Mouse (Mus musculus): ENCODE measurements around the gene Afap1l2. TPM values are rescaled to one million over a fixed set of nuclear protein-coding genes. Genes with fewer than 3 reads are reported as not detected.

Afap1l2 gene
- total RNA-seq (2015; ENCODE audit: low replicate concordance) (5.2 TPM in 1 of 2 replicates, not detected in the other), total RNA-seq (2017; ENCODE audit: low replicate concordance) (0.34 TPM in 1 of 2 replicates, not detected in the other)

- ATAC-seq (replicated peaks; ENCODE audit: low FRiP score, poor library complexity, severe bottlenecking), result no peak
Measured at GRCm38 (mm10) chr19:57007781-57008710, at the start of gene Afap1l2. TSS of gene Afap1l2 (minus strand) at chr19:57008228.

- ATAC-seq (replicated peaks; ENCODE audit: low FRiP score, poor library complexity, severe bottlenecking), result no peak
Measured at GRCm38 (mm10) chr19:57057568-57057967, 49.5 kb upstream of the Afap1l2 start.

- no peak for ATAC-seq (replicated peaks; ENCODE audit: low FRiP score, poor library complexity, severe bottlenecking)
Measured at GRCm38 (mm10) chr19:57055215-57056120, 47.4 kb upstream of the Afap1l2 start.

- ATAC-seq (replicated peaks; ENCODE audit: low FRiP score, poor library complexity, severe bottlenecking), result no peak
Measured at GRCm38 (mm10) chr19:57052959-57053358, 44.9 kb upstream of the Afap1l2 start.

- no peak for ATAC-seq (replicated peaks; ENCODE audit: low FRiP score, poor library complexity, severe bottlenecking)
Measured at GRCm38 (mm10) chr19:57052016-57052415, 44.0 kb upstream of the Afap1l2 start.

GRCm38 (mm10) chr19:57049592-57050090 lies 41.6 kb upstream of the Afap1l2 start:
- no peak for ATAC-seq (replicated peaks; ENCODE audit: low FRiP score, poor library complexity, severe bottlenecking)

GRCm38 (mm10) chr19:57047671-57048320 lies 39.8 kb upstream of the Afap1l2 start:
- no peak for ATAC-seq (replicated peaks; ENCODE audit: low FRiP score, poor library complexity, severe bottlenecking)

- no peak for ATAC-seq (replicated peaks; ENCODE audit: low FRiP score, poor library complexity, severe bottlenecking)
Measured at GRCm38 (mm10) chr19:57039258-57039657, 31.2 kb upstream of the Afap1l2 start.

- no peak for ATAC-seq (replicated peaks; ENCODE audit: low FRiP score, poor library complexity, severe bottlenecking)
Measured at GRCm38 (mm10) chr19:57036860-57037259, 28.8 kb upstream of the Afap1l2 start.

- ATAC-seq (replicated peaks; ENCODE audit: low FRiP score, poor library complexity, severe bottlenecking), result no peak
Measured at GRCm38 (mm10) chr19:57031582-57031981, 23.6 kb upstream of the Afap1l2 start.

- ATAC-seq (replicated peaks; ENCODE audit: low FRiP score, poor library complexity, severe bottlenecking), result no peak
Measured at GRCm38 (mm10) chr19:57029461-57029860, 21.4 kb upstream of the Afap1l2 start.

GRCm38 (mm10) chr19:57028327-57029179 lies 20.5 kb upstream of the Afap1l2 start:
- no peak for ATAC-seq (replicated peaks; ENCODE audit: low FRiP score, poor library complexity, severe bottlenecking)

- ATAC-seq (replicated peaks; ENCODE audit: low FRiP score, poor library complexity, severe bottlenecking), result no peak
Measured at GRCm38 (mm10) chr19:57026501-57026900, 18.5 kb upstream of the Afap1l2 start.

- no peak for ATAC-seq (replicated peaks; ENCODE audit: low FRiP score, poor library complexity, severe bottlenecking)
Measured at GRCm38 (mm10) chr19:57017785-57018179, 9.8 kb upstream of the Afap1l2 start.

GRCm38 (mm10) chr19:57016995-57017784 lies 9.2 kb upstream of the Afap1l2 start:
- no peak for ATAC-seq (replicated peaks; ENCODE audit: low FRiP score, poor library complexity, severe bottlenecking)

GRCm38 (mm10) chr19:57014808-57015207 lies 6.8 kb upstream of the Afap1l2 start:
- ATAC-seq (replicated peaks; ENCODE audit: low FRiP score, poor library complexity, severe bottlenecking), result no peak

GRCm38 (mm10) chr19:57013271-57013677 lies 5.2 kb upstream of the Afap1l2 start:
- ATAC-seq (replicated peaks; ENCODE audit: low FRiP score, poor library complexity, severe bottlenecking), result no peak

- no peak for ATAC-seq (replicated peaks; ENCODE audit: low FRiP score, poor library complexity, severe bottlenecking)
Measured at GRCm38 (mm10) chr19:57012068-57012467, 4.0 kb upstream of the Afap1l2 start.
